Comparison of ENCODE assay signal across 21 mouse cellular contexts in genomic region chrX:98205766-98206165, GRCm38 (mm10). TPM values are rescaled to one million over a fixed set of nuclear protein-coding genes. Genes with fewer than 3 reads are reported as not detected.
DNase-seq lines count a peak whose midpoint lies in the region; ATAC-seq and TF ChIP-seq lines count a peak whose summit lies in the region.
"Had no signal": no experiment of that assay in that cellular context is flagged by ENCODE, and none has a peak within 500 bp of the region (broad histone marks: within the 10 kb centered on the region; RNA-seq: fewer than 3 reads in every experiment).

No protein-coding gene starts in this region.

- WGBS in hindbrain, embryonic 12.5 days, result 45% methylated on average over 3 of the region's 3 CpGs

- H3K4me3 ChIP-seq in gastrocnemius, adult 2 months, result no peak overlapping the region
- no peak overlapping the region for H3K4me3 ChIP-seq in hindbrain, embryonic 12.5 days
- H3K4me3 ChIP-seq: hindbrain, embryonic 15.5 days; intestine, embryonic 15.5 days; kidney, embryonic 15.5 days; limb, embryonic 12.5 days; lung, embryonic 15.5 days; midbrain, embryonic 10.5 days had no signal

- H3K4me1 ChIP-seq in hindbrain, embryonic 12.5 days, result no peaks in the 10 kb centered on the region
- H3K4me1 ChIP-seq: hindbrain, embryonic 15.5 days; intestine, embryonic 15.5 days; kidney, embryonic 15.5 days; limb, embryonic 12.5 days; lung, embryonic 15.5 days; midbrain, embryonic 10.5 days had no signal

- no peaks in the 10 kb centered on the region for H3K9me3 ChIP-seq in hindbrain, embryonic 12.5 days (replicated peaks)
- H3K9me3 ChIP-seq: hindbrain, embryonic 15.5 days; intestine, embryonic 15.5 days; kidney, embryonic 15.5 days; limb, embryonic 12.5 days; lung, embryonic 15.5 days; midbrain, embryonic 10.5 days had no signal

- H3K9ac ChIP-seq in hindbrain, embryonic 12.5 days, result no peak overlapping the region
- H3K9ac ChIP-seq: hindbrain, embryonic 15.5 days; intestine, embryonic 15.5 days; kidney, embryonic 15.5 days; limb, embryonic 12.5 days; liver, embryonic 14.5 days; lung, embryonic 15.5 days had no signal

- ATAC-seq in hindbrain, embryonic 12.5 days (ENCODE audit: low FRiP score), result no peak
- ATAC-seq: intestine, embryonic 15.5 days; Patski had no signal

- TF ChIP-seq CTCF in gastrocnemius, adult 2 months (IDR thresholded peaks at IDR 0.05), result no peak

- H3K27me3 ChIP-seq in hindbrain, embryonic 12.5 days, result no peaks in the 10 kb centered on the region
- H3K27me3 ChIP-seq: hindbrain, embryonic 15.5 days; intestine, embryonic 15.5 days; kidney, embryonic 15.5 days; limb, embryonic 12.5 days; lung, embryonic 15.5 days had no signal

- H3K27ac ChIP-seq in gastrocnemius, adult 2 months, result no peak overlapping the region
- H3K27ac ChIP-seq in hindbrain, embryonic 12.5 days, result no peak overlapping the region
- H3K27ac ChIP-seq: hindbrain, embryonic 15.5 days; intestine, embryonic 15.5 days; kidney, embryonic 15.5 days; limb, embryonic 12.5 days; liver, embryonic 14.5 days; lung, embryonic 15.5 days; macrophage; midbrain, embryonic 10.5 days had no signal

- H3K36me3 ChIP-seq in hindbrain, embryonic 12.5 days, result no peaks in the 10 kb centered on the region
- H3K36me3 ChIP-seq: hindbrain, embryonic 15.5 days; intestine, embryonic 15.5 days; kidney, embryonic 15.5 days; limb, embryonic 12.5 days; lung, embryonic 15.5 days; midbrain, embryonic 10.5 days had no signal

- H3K4me2 ChIP-seq in hindbrain, embryonic 12.5 days (replicated peaks), result no peak overlapping the region
- H3K4me2 ChIP-seq: heart, embryonic 11.5 days; hindbrain, embryonic 15.5 days; intestine, embryonic 15.5 days; kidney, embryonic 15.5 days; limb, embryonic 12.5 days; lung, embryonic 15.5 days had no signal

- DNase-seq in gastrocnemius, adult 18-20 months (ENCODE audit: low spot score), result peak; percentile 5
- DNase-seq in gastrocnemius, adult 2 months, result no peak
- DNase-seq in 3134 (ENCODE audit: extremely low read depth, insufficient read length, low spot score), result peak; percentile 21
- peak; percentile 2 for DNase-seq in NIH3T3 (ENCODE audit: low read depth)
- DNase-seq in brain, adult 2 months (ENCODE audit: low read depth, low spot score), result peak; percentile 12
- no peak for DNase-seq in thymus, adult 18-20 months
- DNase-seq: cerebellum, adult 9-11 months; gastrocnemius, postnatal 14 days; right cerebral cortex, adult 18-20 months; thymus, postnatal 4 days had no signal

- intact Hi-C loops in gastrocnemius, adult 2 months (cut with DNase I), result no loop called here

RNA-seq across cellular contexts. Expression of gene Ar, which starts 57.2 kb away (rescaled TPM):
- 10 to 100 TPM; 15.1 to 16.4 TPM for total RNA-seq in gastrocnemius, adult 18-20 months (2021)
- total RNA-seq in gastrocnemius, adult 2 months (2021), result 10 to 100 TPM; 13.6 to 33.3 TPM
- 0.07 and 0.08 TPM in 2 replicates for polyA plus RNA-seq in hindbrain, embryonic 12.5 days (2016; fragmentation: Nextera tagmentation; extraction: Ambion mirVana)
- polyA plus RNA-seq: liver, embryonic 14.5 days; macrophage; Patski had no signal

Comparison
In these comparisons a context has a peak if more than half of its experiments do, and no peak if none do; other contexts are left out.
1. DNase-seq: peak in gastrocnemius, adult 18-20 months (single experiment), 3134 (single experiment), NIH3T3 (single experiment) and brain, adult 2 months (single experiment); none in gastrocnemius, adult 2 months (single experiment) and thymus, adult 18-20 months (0 of 2).